Mouse (Mus musculus): ENCODE measurements around the gene Etnk1. TPM values are rescaled to one million over a fixed set of nuclear protein-coding genes. Genes with fewer than 3 reads are reported as not detected.

Gene Etnk1
- total and polyA plus RNA-seq, 3 experiments: 29.9 to 37.0 (median 33.6) TPM

DNA sequence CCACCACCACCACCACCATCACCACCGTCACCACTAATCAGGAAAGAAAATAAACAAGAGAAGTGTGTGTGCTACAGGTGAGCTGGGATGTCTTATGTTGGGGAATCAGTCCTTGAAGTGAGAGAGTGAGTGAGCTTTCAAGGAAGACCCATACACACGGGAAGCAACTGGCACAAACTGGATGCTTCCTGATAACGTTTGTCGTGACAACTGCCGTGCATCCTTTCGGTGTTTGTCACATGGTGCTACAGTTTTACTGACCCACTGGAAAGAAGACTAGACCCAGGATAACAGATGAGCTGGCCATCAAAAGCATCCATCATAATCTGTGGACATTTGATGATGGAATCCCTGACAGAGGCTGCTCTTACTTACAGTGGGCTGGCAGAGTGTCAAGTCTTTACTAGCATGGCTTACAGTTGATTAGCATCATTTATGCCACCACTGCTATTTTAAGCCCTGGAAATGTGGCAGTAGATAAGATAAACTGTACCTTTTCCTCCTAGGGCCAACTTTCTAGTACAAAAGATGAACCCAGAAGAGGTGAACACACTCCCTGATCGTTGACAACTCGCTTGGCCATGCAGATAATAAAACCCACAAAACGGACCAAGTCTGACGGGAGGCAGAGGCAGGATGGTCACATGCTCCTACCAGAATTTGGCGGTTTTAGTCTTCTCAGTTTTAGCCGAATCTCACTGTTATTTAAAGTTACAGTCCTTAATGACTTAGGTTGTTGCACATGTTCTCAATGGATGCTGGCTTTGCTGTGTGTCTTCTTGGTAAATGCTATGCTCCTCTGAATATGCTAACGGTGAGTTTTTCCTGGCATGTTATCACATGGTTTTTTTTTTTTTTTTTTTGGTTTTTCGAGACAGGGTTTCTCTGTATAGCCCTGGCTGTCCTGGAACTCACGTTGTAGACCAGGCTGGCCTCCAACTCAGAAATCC is 2.8 kb upstream of the Etnk1 start (continued):
- no peak for TF ChIP-seq ZMIZ1 (IDR thresholded peaks at IDR 0.05; ENCODE audit: low read depth, low read length)
- TF ChIP-seq RAD21 (IDR thresholded peaks at IDR 0.05; ENCODE audit: low read depth, low read length): no peak
- TF ChIP-seq NELFE (IDR thresholded peaks at IDR 0.05; ENCODE audit: low read depth, low read length): no peak
- TF ChIP-seq ETS1 (IDR thresholded peaks at IDR 0.05; ENCODE audit: low read depth, low read length): peak; percentile 95
- no peak for TF ChIP-seq SMC3 (IDR thresholded peaks at IDR 0.05; ENCODE audit: low read depth, low read length)
- no peak for TF ChIP-seq GABPA (IDR thresholded peaks at IDR 0.05; ENCODE audit: low read depth, low read length)
- peak; percentile 99 for TF ChIP-seq MEF2A (IDR thresholded peaks at IDR 0.05; ENCODE audit: extremely low read depth, insufficient replicate concordance, low read depth, low read length, poor library complexity, severe bottlenecking)
- no peak for TF ChIP-seq CHD2 (IDR thresholded peaks at IDR 0.05; ENCODE audit: low read length)
- peak; percentile 72; the same call in 1 of the 2 replicates for TF ChIP-seq MAFK (IDR thresholded peaks at IDR 0.05; ENCODE audit: borderline replicate concordance, low read depth, low read length)
- peak; percentile 83 for TF ChIP-seq MXI1 (IDR thresholded peaks at IDR 0.05; ENCODE audit: low read depth, low read length)
- TF ChIP-seq TBP (IDR thresholded peaks at IDR 0.05; ENCODE audit: low read depth, low read length): peak; percentile 11; the same call in 1 of the 2 replicates
- TF ChIP-seq TAL1 (IDR thresholded peaks at IDR 0.05; ENCODE audit: low read length): peak; percentile 66
- no peak for TF ChIP-seq POLR2AphosphoS5 (IDR thresholded peaks at IDR 0.05; ENCODE audit: borderline replicate concordance, low read depth, low read length)
- peak; percentile 37; the same call in 1 of the 2 replicates for TF ChIP-seq HCFC1 (IDR thresholded peaks at IDR 0.05; ENCODE audit: low read depth, low read length)
- peak; percentile 91 for TF ChIP-seq TCF12 (IDR thresholded peaks at IDR 0.05; ENCODE audit: low read depth, low read length)
- TF ChIP-seq USF2 (IDR thresholded peaks at IDR 0.05; ENCODE audit: borderline replicate concordance in 1 of 2, insufficient read depth in 1 of 2, low read depth in 1 of 2, low read length in 2 of 2): peak in 1 of 2 experiments; percentile 65; a peak in 2 of 4 replicates
- TF ChIP-seq MYC (IDR thresholded peaks at IDR 0.05; ENCODE audit: low read depth, low read length): peak; percentile 83
- TF ChIP-seq CTCF (IDR thresholded peaks at IDR 0.05 in 2 of 3, conservative IDR thresholded peaks at IDR 0.05 in 1 of 3; ENCODE audit: control insufficient read depth in 1 of 3, insufficient read depth in 1 of 3, low read depth in 2 of 3, low read length in 3 of 3, poor library complexity in 1 of 3, severe bottlenecking in 1 of 3): no peak
- no peak for TF ChIP-seq NRF1 (IDR thresholded peaks at IDR 0.05; ENCODE audit: insufficient read depth, low read depth, low read length, poor library complexity, severe bottlenecking)
- peak; percentile 66; the same call in 1 of the 2 replicates for TF ChIP-seq BHLHE40 (IDR thresholded peaks at IDR 0.05; ENCODE audit: borderline replicate concordance, low read depth, low read length)
- TF ChIP-seq UBTF (IDR thresholded peaks at IDR 0.05; ENCODE audit: borderline replicate concordance, insufficient read depth, low read depth, low read length): no peak
- TF ChIP-seq ZKSCAN1 (IDR thresholded peaks at IDR 0.05; ENCODE audit: low read depth, low read length): no peak; the same call in 1 of the 2 replicates

Measured in MEL (cell line).